Mouse (Mus musculus) common myeloid progenitor, adult 5-6 weeks (primary cell): ENCODE measurements around the gene Zfp319. TPM values are rescaled to one million over a fixed set of nuclear protein-coding genes. Genes with fewer than 3 reads are reported as not detected.

Experiments
- ATAC-seq: replicated peaks from 2 replicates; pipeline ENCODE4 v1.8.0; 2016; ENCODE audit warnings: low read depth, mild to moderate bottlenecking, moderate TSS enrichment, inconsistent platforms; ENCODE audit not compliant: poor library complexity, severe bottlenecking
- total RNA-seq: library from RNA; stranded (forward); fragments of 200-1000, 187-1606 nt; gene quantifications from 2 replicates; pipeline ENCODE4 v1.2.3, GENCODE M21; 2017

Zfp319 gene
- total RNA-seq, 1 experiment from 2014 or later, result 5.2 TPM

DNA sequence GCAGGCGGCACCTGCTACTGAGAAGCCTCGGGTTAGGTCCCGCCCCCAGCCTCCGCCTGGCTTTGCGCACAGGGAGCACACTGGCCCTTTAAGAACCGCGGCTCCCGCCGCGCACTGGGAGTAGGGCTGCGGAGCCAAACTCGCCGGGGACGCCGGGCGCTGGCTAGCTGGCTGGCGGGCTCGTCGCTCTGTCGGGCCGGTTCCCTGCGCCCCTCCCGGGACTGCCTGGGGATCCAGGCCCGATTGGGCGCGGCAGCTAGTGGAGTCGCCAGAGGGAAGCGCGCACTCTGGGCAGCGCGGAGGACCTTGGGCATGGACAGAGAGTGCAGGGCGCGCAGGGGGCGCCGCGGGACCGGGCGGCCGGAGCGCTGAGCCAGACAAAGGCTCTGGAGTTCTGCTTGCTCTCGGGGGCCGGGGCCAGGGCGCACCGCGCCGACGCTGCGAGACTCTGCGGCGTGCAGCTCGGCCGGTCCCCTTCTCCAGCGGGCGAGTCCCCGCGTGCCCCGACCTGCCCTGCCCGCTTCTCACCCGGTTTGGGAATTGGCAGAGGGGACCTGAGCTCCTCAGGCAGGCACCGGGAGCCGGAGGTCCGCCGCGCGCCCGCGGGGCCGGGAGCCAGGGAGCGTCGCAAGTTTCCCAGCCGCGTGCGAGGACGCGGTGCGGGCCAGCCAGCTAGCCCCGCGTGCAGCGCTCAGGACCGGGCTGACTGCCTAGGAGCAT is 20.6 kb upstream of the Zfp319 start, which contains the start of gene Mmp15:
Mmp15 (plus strand) TSS at position 118 of the 720 bp plus-strand sequence.
- peak; percentile 30; the same call in 1 of the 2 replicates for ATAC-seq

DNA sequence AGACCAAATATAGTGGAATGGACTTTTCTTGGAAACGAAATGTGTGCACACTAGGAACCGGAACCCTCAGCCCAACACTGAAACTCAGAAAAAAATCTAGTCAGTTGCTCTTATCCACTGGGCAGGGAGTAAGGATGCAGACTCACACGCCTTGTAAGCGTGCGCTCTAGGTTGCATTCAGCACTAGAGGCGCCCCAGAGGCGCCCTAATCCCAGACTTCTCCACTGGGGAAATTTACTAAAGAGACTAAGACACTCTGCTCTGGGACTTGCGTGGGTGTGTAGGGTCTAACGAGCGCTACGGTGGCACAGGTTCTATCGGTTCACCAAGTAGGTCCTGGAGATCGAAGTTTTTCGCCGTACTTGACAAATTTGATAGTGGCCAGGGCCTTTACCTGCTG is 19.7 kb upstream of the Zfp319 start:
- ATAC-seq, result no peak

DNA sequence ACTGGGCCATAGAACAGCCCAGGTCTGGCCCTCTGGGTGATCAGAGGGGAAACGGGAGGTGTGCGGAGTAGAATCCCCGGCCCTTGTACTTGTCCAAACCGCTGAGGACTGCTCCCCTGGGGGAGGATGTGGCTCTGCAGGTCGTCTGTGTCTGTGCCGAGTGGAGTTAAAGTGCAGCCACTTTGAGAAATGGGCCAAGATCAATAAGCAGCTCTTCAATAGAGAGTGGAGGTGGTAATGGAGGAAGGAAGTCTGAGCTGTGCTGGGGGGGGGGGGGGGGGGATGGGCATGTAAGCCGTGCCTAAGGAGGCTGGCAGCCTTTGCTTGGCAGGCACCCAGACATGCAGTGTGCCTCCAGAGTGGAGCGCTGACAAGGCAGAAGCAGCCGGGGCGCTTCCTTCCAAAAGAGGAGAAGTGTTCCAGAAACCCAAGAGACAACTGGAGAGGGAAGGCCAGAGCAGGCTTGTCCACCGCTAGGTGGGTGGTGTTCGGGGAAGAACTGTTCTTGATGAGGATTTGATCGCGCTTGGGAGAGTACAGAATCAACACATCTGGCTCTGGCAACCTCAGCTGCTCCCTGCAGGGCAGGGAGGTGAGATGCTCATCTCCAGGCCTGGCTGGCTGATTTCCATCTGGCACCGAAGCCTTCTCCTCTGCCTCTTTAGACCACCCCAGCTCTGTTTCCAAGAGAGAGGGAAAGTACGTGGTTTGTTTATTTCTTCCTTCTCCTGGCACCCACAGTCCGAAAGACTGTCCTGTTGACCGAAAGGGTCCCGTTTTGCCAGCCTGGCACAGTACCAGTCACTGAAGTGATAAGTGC is 17.3 kb upstream of the Zfp319 start:
- ATAC-seq, result peak; percentile 16; the same call in 1 of the 2 replicates

DNA sequence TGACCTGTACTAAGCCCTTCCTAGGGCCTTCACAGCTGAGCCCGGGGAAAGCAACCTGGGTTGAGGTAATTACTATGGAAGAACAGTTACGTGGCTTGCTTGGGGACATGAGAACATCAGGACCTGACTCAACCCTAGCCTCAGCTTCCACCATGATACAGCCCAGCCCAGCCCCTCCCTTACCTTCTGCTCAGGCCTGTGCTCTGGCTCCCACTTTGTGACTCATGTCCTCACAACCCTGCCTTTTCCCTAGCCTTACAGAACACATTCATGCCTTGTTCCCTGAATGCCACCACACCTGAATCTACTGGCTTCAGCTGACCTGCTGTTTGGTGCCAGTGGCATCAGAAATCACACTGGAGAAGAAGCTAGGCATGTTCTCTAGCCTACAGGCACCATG is 16.6 kb upstream of the Zfp319 start:
- ATAC-seq, result no peak

DNA sequence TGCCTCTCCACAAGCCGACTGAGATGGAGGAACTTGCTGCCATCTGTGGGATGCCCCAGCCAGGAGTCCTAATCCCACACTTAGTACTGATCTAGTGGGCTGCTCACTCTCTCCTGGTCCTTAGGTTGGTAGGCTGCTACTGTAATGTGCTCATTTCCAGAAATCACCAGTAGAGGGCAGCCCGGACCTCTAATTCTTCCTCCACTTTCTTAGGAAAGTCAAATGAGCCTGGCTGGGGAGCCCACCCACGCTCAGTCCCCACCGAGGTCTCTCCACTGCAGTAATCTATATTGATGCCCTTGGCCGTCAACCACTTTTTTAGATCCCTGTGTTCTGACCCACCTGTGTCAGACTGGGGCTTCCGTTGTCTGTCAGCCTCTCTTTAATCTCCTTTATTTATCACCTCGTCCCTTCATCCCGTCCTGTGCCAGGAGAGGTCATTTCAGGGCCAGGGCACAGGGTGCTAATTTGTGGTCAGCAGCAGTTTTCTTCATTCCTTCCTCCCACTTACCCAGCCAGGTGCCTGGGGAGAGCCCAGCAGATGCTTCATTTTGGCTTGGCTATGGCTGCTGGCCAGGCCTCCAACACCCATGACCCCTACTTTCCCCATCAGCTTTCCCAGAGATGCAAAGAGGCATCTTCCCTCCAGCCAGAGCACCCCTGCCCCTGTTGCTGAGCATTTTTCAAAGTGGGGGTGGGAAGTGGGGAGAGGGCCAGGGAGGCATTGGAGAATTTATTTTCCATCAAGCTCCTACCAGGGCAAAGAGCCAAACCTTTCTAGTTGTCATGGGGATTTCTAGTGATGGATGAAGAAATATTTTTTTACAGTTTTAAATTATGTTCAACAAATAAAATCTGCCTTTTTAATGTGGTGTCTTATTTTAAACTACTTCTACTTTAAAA is 15.1 kb upstream of the Zfp319 start:
- peak; percentile 81 for ATAC-seq

DNA sequence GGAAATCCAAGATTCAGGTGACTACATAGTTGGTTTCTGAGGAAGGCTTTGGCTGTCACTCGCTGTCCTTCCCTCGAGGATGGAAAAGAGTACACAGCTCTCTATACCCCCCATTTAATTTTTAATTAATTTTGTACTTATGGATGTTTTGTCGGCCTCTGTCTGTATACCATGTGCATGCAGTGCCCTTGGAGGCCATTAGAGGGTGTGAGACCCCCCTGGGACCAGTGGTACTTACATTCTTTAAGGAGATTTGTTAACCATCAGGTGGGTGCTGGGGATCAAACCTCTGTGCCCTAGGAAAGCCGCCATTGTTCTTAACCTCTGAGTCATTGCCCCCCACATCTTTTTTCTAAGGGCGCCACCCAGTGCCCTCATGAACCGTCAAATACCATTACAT is 12.9 kb upstream of the Zfp319 start:
- ATAC-seq, result no peak

DNA sequence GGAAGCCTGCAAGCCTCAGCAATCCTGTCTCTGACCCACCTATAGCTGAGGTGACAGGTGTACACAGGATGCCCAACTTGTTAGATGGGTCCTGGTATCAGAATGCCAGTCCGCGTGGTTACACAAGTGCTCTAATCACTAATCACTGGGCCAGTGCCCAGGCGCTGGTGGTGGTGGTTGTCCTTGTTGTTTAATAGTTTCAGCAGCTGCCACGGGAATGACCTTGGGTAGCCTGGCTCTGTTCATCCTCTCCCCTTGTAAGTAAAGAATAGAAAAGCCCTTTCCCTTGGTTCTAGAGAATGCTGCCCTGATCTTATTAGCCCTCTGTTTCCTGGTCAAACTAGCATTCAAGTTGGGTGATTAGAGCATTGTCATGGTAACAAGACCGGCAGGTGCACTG is 10.0 kb upstream of the Zfp319 start:
- ATAC-seq, result no peak

DNA sequence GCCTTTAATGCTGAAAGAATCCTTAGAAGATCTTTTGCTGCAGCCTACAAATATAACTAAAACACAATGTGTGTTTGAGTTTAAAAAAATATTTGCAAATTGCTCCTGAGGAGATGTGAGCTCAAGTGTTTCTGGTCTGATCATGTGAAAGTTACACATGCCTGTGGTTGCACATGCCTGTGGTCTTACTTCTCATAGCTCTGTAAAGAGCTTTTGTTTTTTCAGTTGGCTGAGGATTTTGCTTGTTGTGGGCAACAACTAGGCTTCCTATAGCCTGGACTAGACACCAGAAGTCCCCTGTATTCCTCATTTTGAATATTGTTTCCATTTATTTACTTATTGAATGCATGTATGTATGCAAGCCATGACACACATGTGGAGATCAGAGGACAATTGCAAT is 4.6 kb upstream of the Zfp319 start:
- ATAC-seq, result no peak

DNA sequence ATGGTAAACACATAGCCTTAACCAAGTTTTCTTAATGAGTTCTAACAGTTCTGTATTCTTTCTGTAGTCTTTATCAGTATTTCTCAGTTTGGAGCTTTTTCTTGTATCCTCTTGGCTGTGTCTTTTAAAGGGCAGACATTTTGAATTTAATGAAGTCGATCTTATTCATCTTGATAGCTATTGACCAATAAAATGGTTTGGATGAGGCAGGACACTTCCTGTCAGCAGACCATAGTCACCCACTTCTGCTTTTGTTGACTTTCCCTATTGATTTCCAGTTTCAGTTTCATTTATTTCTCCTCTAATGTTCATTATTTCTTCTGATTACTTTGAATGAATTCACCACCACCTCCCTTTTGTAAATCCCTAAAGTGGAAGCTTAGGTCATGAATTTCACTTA is 4.0 kb upstream of the Zfp319 start:
- 0 out of 2 replicates have a peak, but pooled peaks have one; percentile 26 for ATAC-seq

DNA sequence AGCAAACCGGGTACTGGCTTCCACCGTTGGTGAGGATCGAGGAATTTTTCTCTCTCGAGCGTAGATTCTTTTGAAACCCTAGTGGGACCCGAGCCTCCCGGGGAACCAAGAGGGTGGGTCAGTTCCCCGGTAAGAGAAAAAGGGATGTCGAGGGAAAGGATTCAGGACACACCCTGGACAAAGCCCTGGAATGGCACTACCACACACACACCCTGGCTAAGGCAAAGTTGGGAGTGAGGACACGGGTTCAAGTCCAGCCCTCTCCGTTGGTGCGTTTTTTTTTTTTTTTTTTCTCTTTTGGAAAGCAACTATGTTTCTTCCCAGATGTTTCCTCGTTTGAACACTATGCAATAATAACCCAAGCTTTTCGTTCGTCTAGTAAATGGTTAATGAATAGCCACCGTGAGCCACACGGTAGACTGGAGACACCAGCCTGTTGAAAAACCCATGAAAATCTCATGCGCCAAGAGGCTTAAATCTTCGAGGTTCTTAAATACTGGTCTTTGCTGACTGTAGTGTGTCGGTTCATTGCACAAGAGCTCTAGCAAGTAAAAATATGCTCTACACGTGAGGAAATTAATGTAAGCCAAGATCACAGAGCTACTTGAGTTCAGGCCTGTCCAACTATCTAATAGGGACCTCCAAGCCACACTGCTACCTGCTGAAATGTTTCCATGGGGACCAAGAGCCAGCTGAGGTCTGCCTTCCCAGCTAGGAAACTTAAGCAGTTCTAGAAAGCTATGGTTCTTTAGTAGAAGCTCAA is 868 bp upstream of the Zfp319 start:
- no peak for ATAC-seq

DNA sequence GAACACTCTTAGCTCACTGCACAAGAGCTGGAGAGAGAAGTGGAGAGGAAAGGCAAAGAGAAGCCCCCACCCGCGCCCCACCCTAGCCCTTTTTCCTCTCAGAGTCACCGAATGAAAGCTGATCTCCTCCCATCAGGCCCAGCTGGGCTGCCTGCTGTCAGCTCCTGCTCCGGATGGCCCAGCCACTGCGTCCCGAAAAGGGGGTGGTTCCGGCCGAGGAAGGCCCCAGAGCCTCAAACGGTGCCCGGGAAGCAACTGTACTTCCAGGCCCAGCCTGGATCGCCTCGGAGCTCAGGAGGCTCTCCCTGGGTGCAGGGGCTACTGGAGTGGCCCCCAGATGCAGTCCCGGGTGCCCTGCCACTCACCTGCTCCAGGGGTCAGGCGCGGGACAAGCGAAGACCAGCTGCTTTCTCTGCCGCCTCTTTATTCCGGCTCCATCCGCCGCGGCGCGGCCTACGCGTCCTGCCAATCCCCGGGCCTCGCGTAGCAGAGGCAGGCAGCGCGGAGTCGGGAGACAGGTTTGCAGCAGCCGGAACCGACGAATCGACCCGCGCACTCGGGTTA is 512 bp downstream of the Zfp319 start:
- ATAC-seq, result peak; percentile 12

DNA sequence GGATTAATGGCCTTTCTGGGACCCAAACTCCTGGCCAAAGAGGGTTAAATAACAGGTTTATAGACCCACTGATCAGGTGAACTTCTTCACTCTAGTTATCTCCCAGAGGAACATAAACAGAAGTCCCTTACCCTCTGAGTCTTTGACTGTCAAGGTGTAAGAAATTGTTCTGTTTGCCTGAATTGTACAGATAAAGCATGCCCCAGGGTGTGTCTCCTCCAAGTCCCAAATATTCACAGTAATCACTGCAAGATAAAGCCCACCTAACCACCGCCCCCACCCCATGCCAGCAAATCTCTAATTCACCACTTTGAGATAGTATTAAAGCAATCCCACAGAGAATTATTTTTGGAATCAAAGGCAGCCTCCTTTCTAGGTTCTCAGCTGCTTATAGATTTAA is 1.4 kb downstream of the Zfp319 start:
- ATAC-seq, result no peak

DNA sequence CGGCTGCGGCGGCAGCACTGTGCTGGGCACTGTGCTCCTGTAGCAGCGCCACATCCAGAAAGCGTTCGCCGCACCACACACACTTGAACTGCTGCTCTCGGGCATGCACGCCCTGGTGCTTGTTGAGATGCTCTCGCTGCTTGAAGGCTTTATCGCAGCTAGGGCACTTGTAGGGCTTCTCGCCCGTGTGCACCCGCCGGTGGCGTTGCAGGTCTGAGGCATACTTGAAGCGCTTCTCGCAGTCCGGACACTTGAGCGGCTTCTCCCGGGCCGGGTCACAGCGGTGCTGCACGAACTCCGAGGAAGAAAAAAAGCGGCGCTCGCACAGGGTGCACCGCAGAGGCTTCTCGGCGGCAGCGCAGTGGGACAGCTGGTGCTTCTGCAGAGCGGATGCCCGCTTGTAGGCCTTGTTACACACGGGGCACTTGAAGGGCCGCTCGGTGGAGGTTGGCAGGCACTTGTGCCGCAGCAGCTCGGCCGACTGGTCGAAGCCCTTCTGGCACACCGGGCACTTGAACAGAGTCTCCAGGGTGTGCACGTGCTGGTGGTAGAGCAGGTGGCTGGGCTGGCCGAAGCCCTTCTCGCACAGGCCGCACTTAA is 3.8 kb downstream of the Zfp319 start:
- no peak for ATAC-seq

DNA sequence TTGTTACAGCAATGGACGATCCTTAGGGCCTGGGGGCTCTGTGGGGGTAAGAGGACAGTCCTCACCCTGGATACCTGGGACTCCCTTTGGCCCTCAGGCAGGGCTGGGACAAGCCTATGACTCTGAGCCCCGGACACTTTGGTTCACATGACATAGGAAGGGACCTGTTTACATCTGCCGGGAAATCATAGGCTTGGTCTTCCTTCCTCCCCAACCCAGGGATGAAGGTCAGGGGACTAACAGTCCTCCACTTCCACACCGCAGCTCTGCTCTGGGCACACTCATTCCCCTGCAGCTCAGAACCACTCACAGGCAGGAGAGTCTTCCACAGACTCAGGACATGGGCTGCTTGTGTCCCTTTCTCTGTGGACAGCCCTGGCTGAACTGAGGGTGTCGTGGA is 4.9 kb downstream of the Zfp319 start:
- ATAC-seq, result no peak

DNA sequence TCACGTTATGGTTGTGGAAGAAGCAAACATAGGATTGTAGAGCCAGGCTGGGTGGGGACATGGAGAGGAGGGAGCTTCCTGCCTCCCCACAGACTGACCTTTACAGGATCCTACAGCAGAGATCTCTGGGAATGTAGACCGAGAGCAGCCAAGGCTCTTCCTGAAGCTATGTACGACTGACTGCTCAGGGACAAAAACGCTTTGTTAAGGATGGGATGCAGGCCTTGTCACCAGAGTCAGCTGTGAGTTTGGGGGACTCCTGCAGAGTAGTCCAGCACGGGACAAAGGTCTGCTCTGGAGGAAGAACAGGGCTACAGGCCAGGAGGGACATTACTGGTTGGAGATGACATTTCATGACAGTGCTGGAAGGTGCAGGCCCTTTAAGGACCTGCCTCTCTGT is 7.1 kb downstream of the Zfp319 start:
- no peak for ATAC-seq

DNA sequence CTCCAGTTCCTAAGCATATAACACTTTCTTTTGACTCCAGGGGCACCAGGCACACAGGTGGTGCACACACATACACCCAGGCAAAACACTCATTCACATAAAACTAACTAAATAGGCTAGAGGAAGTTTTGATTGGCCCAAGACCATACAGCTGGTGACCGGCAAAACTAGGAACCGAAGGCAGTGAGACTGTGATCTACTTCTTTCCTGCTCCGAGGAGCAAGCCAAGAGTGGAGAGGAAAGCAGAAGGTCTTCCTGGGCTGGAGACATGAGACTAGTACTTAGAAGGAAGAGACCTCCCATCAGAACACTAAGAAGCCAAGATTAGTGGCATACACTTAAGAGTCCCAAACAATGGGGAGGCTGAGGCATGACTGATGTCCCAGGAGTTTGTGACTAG is 8.5 kb downstream of the Zfp319 start:
- no peak for ATAC-seq

DNA sequence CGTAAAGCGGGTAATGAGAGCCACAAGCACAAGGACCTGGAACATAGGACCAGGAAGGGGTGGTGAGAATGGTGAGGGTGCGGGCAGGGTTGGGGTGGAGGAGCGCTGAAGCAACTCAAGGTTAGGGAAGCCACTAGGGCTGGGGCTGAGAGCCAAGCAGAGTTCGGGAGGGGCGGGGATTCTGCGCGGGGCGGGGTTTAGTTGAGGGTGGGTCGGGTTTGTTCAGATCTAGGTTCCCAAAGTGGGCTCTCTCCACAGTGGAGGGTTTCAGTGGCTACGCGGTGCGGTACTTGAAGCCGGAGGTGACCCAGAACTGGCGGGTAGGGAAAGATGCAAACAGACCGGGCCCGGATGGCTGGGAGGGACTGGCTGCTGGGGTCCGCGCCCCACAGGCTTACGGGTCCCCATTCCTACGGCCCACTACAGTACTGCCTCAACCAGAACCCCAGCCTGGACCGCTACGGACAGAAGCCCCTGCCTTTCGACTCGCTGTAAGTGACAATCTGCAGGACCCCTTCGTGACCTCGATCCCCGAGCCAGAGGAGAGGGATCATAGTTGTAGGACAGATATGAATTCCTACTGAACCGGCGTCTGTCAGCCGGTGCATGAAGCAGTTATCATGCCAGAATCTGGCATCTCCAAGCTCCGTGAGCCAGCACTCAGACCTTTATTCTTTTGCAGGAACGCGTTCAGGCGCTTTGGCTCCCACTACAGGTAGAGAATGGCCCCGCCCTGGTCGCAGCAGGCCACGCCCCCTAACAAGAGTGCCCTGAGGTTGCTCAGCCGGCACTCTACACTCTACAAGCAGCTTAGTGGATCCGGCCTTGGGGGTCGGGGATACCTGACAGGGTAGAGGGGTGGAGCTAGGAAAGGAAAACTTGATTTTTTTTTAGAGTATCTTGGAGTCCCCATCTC is 11.3 kb downstream of the Zfp319 start:
- ATAC-seq, result peak; percentile 83

DNA sequence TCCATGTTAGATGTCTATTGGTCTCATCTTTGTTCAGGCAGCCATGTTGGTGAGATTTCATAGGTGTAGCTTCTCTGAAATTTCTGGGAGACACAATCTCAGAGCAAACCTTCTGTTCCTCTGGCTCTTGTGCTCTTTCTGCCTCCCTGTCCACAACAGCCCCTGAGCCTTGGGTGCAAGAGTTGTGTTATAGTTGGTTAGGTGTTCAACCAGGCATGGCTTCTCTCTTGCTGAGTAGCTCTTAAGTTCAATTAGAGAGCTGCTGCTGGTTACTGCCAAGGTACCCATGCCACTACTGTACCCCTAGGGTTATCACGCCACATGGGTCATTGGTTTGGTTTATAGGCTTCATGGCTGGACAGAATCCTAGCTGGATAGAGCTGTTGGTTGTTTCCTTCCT is 16.4 kb downstream of the Zfp319 start:
- no peak for ATAC-seq
